Comparison of ENCODE assay signal across 7 mouse cellular contexts in genomic region chr11:64434611-64435545, GRCm38 (mm10). TPM values are rescaled to one million over a fixed set of nuclear protein-coding genes. Genes with fewer than 3 reads are reported as not detected.
A peak's percentile ranks its signal among the peaks of the same experiment; 100 is the strongest.
DNase-seq lines count a peak whose midpoint lies in the region; ATAC-seq and TF ChIP-seq lines count a peak whose summit lies in the region.

Gene Hs3st3a1 (plus strand): TSS chr11:64435332.

- H3K27ac ChIP-seq in hindbrain, embryonic 16.5 days (ENCODE audit: low read depth, low read length) = peak within 1 kb of the TSS; percentile 59
- H3K27ac ChIP-seq in limb, embryonic 15.5 days = peak within 1 kb of the TSS; percentile 87
- H3K27ac ChIP-seq in midbrain, embryonic 14.5 days (replicated peaks; ENCODE audit: low read depth, low read length) = peak within 1 kb of the TSS; percentile 68
- H3K27ac ChIP-seq in stomach, postnatal 0 days (replicated peaks) = peak within 1 kb of the TSS; percentile 58

- no peak for TF ChIP-seq CTCF in stomach, postnatal 0 days (IDR thresholded peaks at IDR 0.05; ENCODE audit: low read depth)

- no peaks in the 10 kb centered on the region for H3K9me3 ChIP-seq in hindbrain, embryonic 16.5 days (ENCODE audit: control insufficient read depth, low read length)
- H3K9me3 ChIP-seq in limb, embryonic 15.5 days = no peaks in the 10 kb centered on the region
- no peaks in the 10 kb centered on the region for H3K9me3 ChIP-seq in midbrain, embryonic 14.5 days (ENCODE audit: control insufficient read depth, low read length)
- H3K9me3 ChIP-seq in stomach, postnatal 0 days (ENCODE audit: control insufficient read depth, low read length) = no peaks in the 10 kb centered on the region

- no peaks in the 10 kb centered on the region for H3K36me3 ChIP-seq in hindbrain, embryonic 16.5 days (ENCODE audit: control insufficient read depth, insufficient read depth, low read length)
- no peaks in the 10 kb centered on the region for H3K36me3 ChIP-seq in limb, embryonic 15.5 days
- no peaks in the 10 kb centered on the region for H3K36me3 ChIP-seq in midbrain, embryonic 14.5 days (ENCODE audit: control insufficient read depth, insufficient read depth, low read length)
- H3K36me3 ChIP-seq in stomach, postnatal 0 days (ENCODE audit: control insufficient read depth, insufficient read depth, low read length) = no peaks in the 10 kb centered on the region

- intact Hi-C loops in gastrocnemius, postnatal 14 days (cut with DNase I; ENCODE audit: low total_unique reads) = no loop called here

- H3K4me1 ChIP-seq in hindbrain, embryonic 16.5 days (ENCODE audit: control insufficient read depth, insufficient read depth, low read depth, low read length) = peaks cover 18% of the 10 kb centered on the region
- peaks cover 23% of the 10 kb centered on the region for H3K4me1 ChIP-seq in limb, embryonic 15.5 days
- peaks cover 11% of the 10 kb centered on the region; the same call in 1 of the 2 replicates for H3K4me1 ChIP-seq in midbrain, embryonic 14.5 days (ENCODE audit: control insufficient read depth, insufficient read depth, low read length)
- H3K4me1 ChIP-seq in stomach, postnatal 0 days (replicated peaks; ENCODE audit: control insufficient read depth, insufficient read depth) = peaks cover 2% of the 10 kb centered on the region; the same call in 1 of the 2 replicates

- peak within 1 kb of the TSS; percentile 63 for H3K4me3 ChIP-seq in hindbrain, embryonic 16.5 days (ENCODE audit: low read length)
- H3K4me3 ChIP-seq in limb, embryonic 15.5 days = peak within 1 kb of the TSS; percentile 63
- peak within 1 kb of the TSS; percentile 55 for H3K4me3 ChIP-seq in midbrain, embryonic 14.5 days (replicated peaks; ENCODE audit: low read depth, low read length)
- peak within 1 kb of the TSS; percentile 55 for H3K4me3 ChIP-seq in stomach, postnatal 0 days (ENCODE audit: low read depth, low read length)

- TF ChIP-seq EP300 in stomach, postnatal 0 days (optimal IDR thresholded peaks at IDR 0.05) = no peak

- peak; percentile 84 for DNase-seq in ZHBTc4 (ENCODE audit: low read depth, low spot score)
- peak; percentile 62 for DNase-seq in gastrocnemius, postnatal 14 days
- DNase-seq in midbrain, embryonic 14.5 days = peak; percentile 79
- DNase-seq in stomach, postnatal 0 days (ENCODE audit: low spot score) = peak; percentile 82

- peak; percentile 85 for ATAC-seq in common myeloid progenitor, adult 5-6 weeks (replicated peaks; ENCODE audit: low read depth, poor library complexity, severe bottlenecking)
- peak; percentile 84 for ATAC-seq in hindbrain, embryonic 16.5 days
- peak; percentile 88 for ATAC-seq in limb, embryonic 15.5 days (ENCODE audit: insufficient number of reproducible peaks, low FRiP score, low TSS enrichment, low read depth)
- peak; percentile 82 for ATAC-seq in midbrain, embryonic 14.5 days (ENCODE audit: low FRiP score, low TSS enrichment)
- peak; percentile 96 for ATAC-seq in stomach, postnatal 0 days (ENCODE audit: low FRiP score, low TSS enrichment)

- H3K9ac ChIP-seq in hindbrain, embryonic 16.5 days (ENCODE audit: low read depth, low read length) = peak within 1 kb of the TSS; percentile 75
- peak within 1 kb of the TSS; percentile 78 for H3K9ac ChIP-seq in limb, embryonic 15.5 days
- peak within 1 kb of the TSS; percentile 70 for H3K9ac ChIP-seq in midbrain, embryonic 14.5 days (replicated peaks; ENCODE audit: low read length)
- H3K9ac ChIP-seq in stomach, postnatal 0 days (ENCODE audit: low read length) = peak within 1 kb of the TSS; percentile 69

- WGBS in hindbrain, embryonic 16.5 days = 1% methylated on average over 32 of the region's 36 CpGs
- WGBS in limb, embryonic 15.5 days = under 1% methylated on average over 35 of the region's 36 CpGs
- WGBS in midbrain, embryonic 14.5 days = under 1% methylated on average over 33 of the region's 36 CpGs
- WGBS in stomach, postnatal 0 days = 1% methylated on average over 29 of the region's 36 CpGs

- H3K4me2 ChIP-seq in hindbrain, embryonic 16.5 days (ENCODE audit: low read length) = peak within 1 kb of the TSS; percentile 99
- H3K4me2 ChIP-seq in limb, embryonic 15.5 days = peak within 1 kb of the TSS; percentile 98
- H3K4me2 ChIP-seq in midbrain, embryonic 14.5 days (ENCODE audit: low read length) = peak within 1 kb of the TSS; percentile 100
- peak within 1 kb of the TSS; percentile 98 for H3K4me2 ChIP-seq in stomach, postnatal 0 days (replicated peaks; ENCODE audit: low read depth)

- H3K27me3 ChIP-seq in hindbrain, embryonic 16.5 days (replicated peaks; ENCODE audit: control insufficient read depth, insufficient read depth, low read length) = peaks cover 4% of the 10 kb centered on the region
- peaks cover 9% of the 10 kb centered on the region for H3K27me3 ChIP-seq in limb, embryonic 15.5 days
- H3K27me3 ChIP-seq in midbrain, embryonic 14.5 days (ENCODE audit: control insufficient read depth, insufficient read depth, low read length) = no peaks in the 10 kb centered on the region
- no peaks in the 10 kb centered on the region for H3K27me3 ChIP-seq in stomach, postnatal 0 days (ENCODE audit: control insufficient read depth, insufficient read depth, low read length)

RNA-seq across cellular contexts. Expression of gene Hs3st3a1, which starts in this region (rescaled TPM):
- total RNA-seq in common myeloid progenitor, adult 5-6 weeks (2017) = not detected in 2 replicates
- under 1 TPM; 0.35 to 0.51 TPM for total RNA-seq in gastrocnemius, postnatal 14 days (2021)
- polyA plus RNA-seq in hindbrain, embryonic 16.5 days (2015; fragmentation: Nextera tagmentation; extraction: Ambion mirVana) = 0.98 and 1.00 TPM in 2 replicates
- polyA plus RNA-seq in limb, embryonic 15.5 days (2015; fragmentation: Nextera tagmentation; extraction: Ambion mirVana) = 2.0 and 2.6 TPM in 2 replicates
- polyA plus RNA-seq in midbrain, embryonic 14.5 days (2014; fragmentation: Nextera tagmentation; extraction: Ambion mirVana) = 2.6 and 2.7 TPM in 2 replicates
- 0.28 and 0.30 TPM in 2 replicates for polyA plus RNA-seq in stomach, postnatal 0 days (2015; fragmentation: Nextera tagmentation; extraction: Ambion mirVana)

Comparison
In these comparisons a context has a peak if more than half of its experiments do, and no peak if none do; other contexts are left out.
1. Peak in every context shown above with its lines: DNase-seq, ATAC-seq, H3K4me3 ChIP-seq and H3K27ac ChIP-seq.
2. Peak in ATAC-seq in common myeloid progenitor, adult 5-6 weeks; RNA of the gene not detected or under 1 TPM.
3. Peak in DNase-seq in gastrocnemius, postnatal 14 days; RNA of the gene not detected or under 1 TPM.
4. Peak in ATAC-seq, H3K4me3 ChIP-seq, H3K27ac ChIP-seq, H3K9ac ChIP-seq and H3K4me2 ChIP-seq in hindbrain, embryonic 16.5 days; RNA of the gene not detected or under 1 TPM.
5. Peak in DNase-seq, ATAC-seq, H3K4me3 ChIP-seq, H3K27ac ChIP-seq, H3K9ac ChIP-seq and H3K4me2 ChIP-seq in stomach, postnatal 0 days; RNA of the gene not detected or under 1 TPM.